Mouse (Mus musculus) thymus, adult 2 months (tissue): ENCODE measurements at regions not wholly inside any gene's neighbourhood (a gene's known extent, or its start where the extent isn't known, plus 50 kb on each side); places are given as distances from the start of the nearest gene placed in this dataset.

Source experiments
- DNase-seq: peaks from one replicate; pipeline ENCODE4 v3.0.0; 2021
- H3K27ac ChIP-seq: fragments of 200-500 bp; 2 replicates; pipeline ENCODE4 v1.5.1; 2012; ENCODE audit warnings: low read length, control low read depth; ENCODE audit not compliant: control insufficient read depth, insufficient read depth
- H3K27me3 ChIP-seq: fragments of 200-500 bp; 2 replicates; pipeline ENCODE4 v1.6.1; 2012; ENCODE audit warnings: mild to moderate bottlenecking, low read length, moderate library complexity, mixed read lengths; ENCODE audit not compliant: control insufficient read depth, insufficient read depth
- H3K36me3 ChIP-seq: fragments of 200-500 bp; 2 replicates; pipeline ENCODE4 v1.6.1; 2012; ENCODE audit warnings: mild to moderate bottlenecking, low read length, moderate library complexity; ENCODE audit not compliant: control insufficient read depth, insufficient read depth
- H3K4me1 ChIP-seq: fragments of 200-500 bp; replicated peaks from 2 replicates; pipeline ENCODE4 v1.6.1; 2012; ENCODE audit warnings: low read length; ENCODE audit not compliant: control insufficient read depth, insufficient read depth
- H3K4me3 ChIP-seq: fragments of 200-500 bp; 2 replicates; pipeline ENCODE4 v1.5.1; 2012; ENCODE audit warnings: mild to moderate bottlenecking, low read length, control low read depth, moderate library complexity; ENCODE audit not compliant: control insufficient read depth, insufficient read depth
- CTCF ChIP-seq: fragments of 200-500 bp; IDR thresholded peaks from 2 replicates; pipeline ENCODE4 v1.5.1; 2012; ENCODE audit warnings: mild to moderate bottlenecking, control low read depth, low read length, moderate library complexity, borderline replicate concordance; ENCODE audit not compliant: control insufficient read depth, poor library complexity, insufficient read depth; ENCODE audit errors: extremely low read depth
- POLR2A ChIP-seq: fragments of 200-500 bp; IDR thresholded peaks from 2 replicates; pipeline ENCODE4 v1.6.1; 2012; ENCODE audit warnings: mild to moderate bottlenecking, low read length, control low read depth, moderate library complexity; ENCODE audit not compliant: control insufficient read depth, poor library complexity, insufficient read depth; ENCODE audit errors: extremely low read depth
- WGBS: fragments of 180-500 bp; shearing (Covaris S2); methylation state at CpG from one replicate; pipeline ENCODE4 v1.1.7; 2018; 5-methylcytosine and 5-hydroxymethylcytosine counted together

- no peak overlapping the region for H3K27ac ChIP-seq
- no peaks in the 10 kb centered on the region for H3K27me3 ChIP-seq
- WGBS = 57% methylated on average over 8 of the region's 8 CpGs
- H3K36me3 ChIP-seq = no peaks in the 10 kb centered on the region
- H3K4me3 ChIP-seq = no peak overlapping the region
- TF ChIP-seq CTCF (peak; percentile 48; the same call in 1 of the 2 replicates), POLR2A (no peak)
- no peaks in the 10 kb centered on the region for H3K4me1 ChIP-seq
- DNase-seq = peak; percentile 17
Measured at GRCm38 (mm10) chr5:112182775-112183174, 69.5 kb downstream of the Cryba4 start.

GRCm38 (mm10) chr5:112195667-112196066, 56.7 kb downstream of the Cryba4 start:
- WGBS = 26% methylated on average over 6 of the region's 6 CpGs
- Histone ChIP-seq H3K27ac (no peak overlapping the region), H3K36me3 (no peaks in the 10 kb centered on the region), H3K4me3 (no peak overlapping the region), H3K4me1 (no peaks in the 10 kb centered on the region), H3K27me3 (no peaks in the 10 kb centered on the region)
- DNase-seq = no peak
- TF ChIP-seq POLR2A (no peak), CTCF (no peak)
